Mouse (Mus musculus) stomach, embryonic 15.5 days (tissue): ENCODE measurements at regions not wholly inside any gene's neighbourhood (a gene's known extent, or its start where the extent isn't known, plus 50 kb on each side); places are given as distances from the start of the nearest gene placed in this dataset.

Source experiments
- ATAC-seq: fragments of 200-750 bp; cut with Nextera tagmentation; 2 replicates; pipeline ENCODE4 v1.8.0; 2017; ENCODE audit warnings: low read depth, moderate number of reproducible peaks, moderate TSS enrichment; ENCODE audit not compliant: insufficient read depth, low FRiP score
- H3K27ac ChIP-seq: fragments of 300-500 bp; sonication (generic); 2 replicates; pipeline ENCODE4 v1.5.1; 2015; ENCODE audit warnings: mild to moderate bottlenecking, inconsistent platforms
- H3K27me3 ChIP-seq: fragments of 300-500 bp; sonication (generic); replicated peaks from 2 replicates; pipeline ENCODE4 v1.6.1; 2015; ENCODE audit warnings: inconsistent platforms
- H3K36me3 ChIP-seq: fragments of 300-500 bp; sonication (generic); 2 replicates; pipeline ENCODE4 v1.6.1; 2015; ENCODE audit warnings: inconsistent platforms
- H3K4me1 ChIP-seq: fragments of 300-500 bp; sonication (generic); 2 replicates; pipeline ENCODE4 v1.6.1; 2015; ENCODE audit warnings: inconsistent platforms
- H3K4me2 ChIP-seq: fragments of 300-500 bp; sonication (generic); 2 replicates; pipeline ENCODE4 v1.6.1; 2015; ENCODE audit warnings: mild to moderate bottlenecking, inconsistent platforms
- H3K4me3 ChIP-seq: fragments of 300-500 bp; sonication (generic); replicated peaks from 2 replicates; pipeline ENCODE4 v1.5.1; 2015; ENCODE audit warnings: inconsistent platforms
- H3K9ac ChIP-seq: fragments of 300-500 bp; sonication (generic); 2 replicates; pipeline ENCODE4 v1.6.1; 2015; ENCODE audit warnings: inconsistent platforms
- H3K9me3 ChIP-seq: fragments of 300-500 bp; sonication (generic); 2 replicates; pipeline ENCODE4 v1.6.1; 2016; ENCODE audit warnings: inconsistent platforms
- WGBS: fragments of 180-500 bp; shearing (Covaris S2); methylation state at CpG from one replicate; pipeline ENCODE4 v1.1.7; 2015; 5-methylcytosine and 5-hydroxymethylcytosine counted together

DNA sequence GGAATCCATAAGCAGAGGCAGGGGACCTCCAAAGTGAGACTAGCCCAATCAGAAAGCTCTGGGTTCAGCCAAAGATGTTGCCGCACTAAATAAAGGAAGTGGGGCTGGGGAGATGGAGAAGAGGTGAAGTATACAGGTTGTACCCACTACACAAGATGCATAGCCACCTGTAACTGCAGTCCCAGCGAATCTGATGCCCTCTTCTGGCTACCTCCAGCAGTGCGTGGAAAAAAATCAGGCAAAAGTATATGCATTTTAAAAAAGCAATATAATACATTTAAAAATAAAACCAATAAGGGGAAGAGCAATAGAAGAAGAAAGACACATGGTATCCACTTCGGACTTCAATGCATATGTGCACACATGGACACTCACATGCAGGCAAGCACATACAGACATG, 183.8 kb upstream of the Tmem132c start:
- WGBS, result 73% methylated on average over 4 of the region's 4 CpGs

DNA sequence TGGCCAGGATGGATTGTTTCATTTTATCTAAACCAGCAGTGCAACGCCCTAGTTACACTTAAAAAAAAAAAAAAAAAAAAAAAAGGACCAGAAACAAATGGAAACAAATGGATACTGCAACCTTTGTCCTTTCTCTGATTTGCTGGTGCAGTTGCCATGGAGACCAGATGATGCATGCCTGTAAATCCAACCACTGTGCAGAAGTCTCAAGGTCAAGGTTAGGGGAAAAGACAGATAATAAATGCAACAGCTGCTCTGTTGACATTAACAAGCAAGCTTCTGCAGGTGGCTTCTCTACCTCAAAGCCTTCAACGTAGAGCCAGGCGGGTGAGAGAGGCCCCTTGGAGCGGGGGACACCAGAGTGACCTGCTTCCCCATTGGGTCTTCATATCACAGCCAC, 167.3 kb upstream of the Tmem132c start:
- Histone ChIP-seq H3K27me3 (no peaks in the 10 kb centered on the region), H3K4me1 (no peaks in the 10 kb centered on the region), H3K36me3 (no peaks in the 10 kb centered on the region), H3K4me2 (no peak overlapping the region), H3K27ac (no peak overlapping the region), H3K9ac (no peak overlapping the region), H3K9me3 (no peaks in the 10 kb centered on the region), H3K4me3 (no peak overlapping the region)
- WGBS, result 43% methylated on average over 4 of the region's 4 CpGs
- ATAC-seq, result no peak

More for the DNA sequence above, 183.8 kb upstream of the Tmem132c start:
- no peaks in the 10 kb centered on the region for H3K4me1 ChIP-seq
- no peak overlapping the region for H3K9ac ChIP-seq
- no peak for ATAC-seq
- no peak overlapping the region for H3K4me3 ChIP-seq
- no peak overlapping the region for H3K27ac ChIP-seq
- no peaks in the 10 kb centered on the region for H3K9me3 ChIP-seq
- no peak overlapping the region for H3K4me2 ChIP-seq
- H3K36me3 ChIP-seq, result no peaks in the 10 kb centered on the region
- no peaks in the 10 kb centered on the region for H3K27me3 ChIP-seq
